Mouse (Mus musculus) adrenal gland, postnatal 4 days (tissue): ENCODE results near the gene Nrp1. TPM values are rescaled to one million over a fixed set of nuclear protein-coding genes. Genes with fewer than 3 reads are reported as not detected.

Experiments
- DNase-seq, 2 experiments: peaks; one replicate each; pipeline ENCODE4 v3.0.0; 2021 to 2022; ENCODE audit warnings: low spot score in 2 of 2, mixed read lengths in 2 of 2
- long read RNA-seq, 2 experiments: library from polyadenylated mRNA; stranded (forward); transcript quantifications; one replicate each; pipeline ENCODE4 v2.0.0; 2021
- total RNA-seq, 2 experiments: library from RNA; stranded (reverse); gene quantifications; 2 replicates each; pipeline ENCODE4 v1.2.3; 2021

Gene Nrp1
- 100 to 1,000 TPM in 1 of 2 experiments, 10 to 100 TPM in 1; 95.7 to 115 TPM for total RNA-seq
- long read RNA-seq, experiment 1, transcript Nrp1-201 (17 exons, 3,597 nt) = major isoform, 21 of 48 reads
- long read RNA-seq, experiment 1, partial matches to known transcripts = 20 of 48 reads
- long read RNA-seq, experiment 1, other reads (novel, unspliced or antisense) = 7 of 48 reads
- long read RNA-seq, experiment 2, transcript Nrp1-201 (17 exons, 3,597 nt) = major isoform, 106 of 185 reads
- long read RNA-seq, experiment 2, partial matches to known transcripts = 22 of 185 reads
- long read RNA-seq, experiment 2, other reads (novel, unspliced or antisense) = 55 of 185 reads

DNA sequence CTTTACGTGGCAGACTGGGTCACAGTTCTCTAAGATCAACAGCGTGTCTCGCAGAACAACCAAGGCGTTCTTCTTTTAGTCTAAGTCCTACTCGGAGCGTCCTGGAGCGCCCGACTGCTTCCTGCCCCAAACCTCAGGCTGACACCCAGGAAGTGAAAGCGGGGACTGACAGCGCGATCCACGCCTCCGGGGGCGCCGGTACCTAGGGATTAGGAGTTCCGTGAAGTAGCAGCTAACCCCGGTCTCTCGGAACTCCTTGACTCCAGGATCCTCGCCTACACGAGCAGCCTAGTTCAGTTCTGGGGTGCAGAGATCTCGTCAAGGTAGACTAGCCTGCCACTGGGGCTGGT is at the start of gene Nrp1:
TSS of gene Nrp1 (plus strand) at position 199 of the 350 bp plus-strand sequence.
- DNase-seq = peak in 1 of 2 experiments; percentile 3

DNA sequence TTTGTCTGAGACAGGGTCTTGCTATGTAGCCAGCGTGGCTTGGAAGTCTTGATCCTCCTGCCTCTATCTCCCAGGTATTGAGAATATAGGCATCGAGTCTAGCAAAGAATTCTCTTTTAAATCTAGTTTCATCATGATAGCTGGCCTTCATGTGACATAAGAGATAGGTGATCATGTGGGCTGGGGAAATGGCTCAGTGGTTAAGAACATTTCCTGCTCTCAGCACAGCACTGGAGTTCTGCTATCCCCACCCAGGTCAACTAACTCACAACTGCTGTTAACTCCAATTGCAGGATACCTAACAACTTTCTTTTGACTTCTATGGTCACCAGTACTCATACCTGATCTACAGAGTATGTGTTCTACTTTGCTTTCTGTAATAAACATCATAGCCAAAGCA is 37.6 kb upstream of the Nrp1 start:
- no peak for DNase-seq

DNA sequence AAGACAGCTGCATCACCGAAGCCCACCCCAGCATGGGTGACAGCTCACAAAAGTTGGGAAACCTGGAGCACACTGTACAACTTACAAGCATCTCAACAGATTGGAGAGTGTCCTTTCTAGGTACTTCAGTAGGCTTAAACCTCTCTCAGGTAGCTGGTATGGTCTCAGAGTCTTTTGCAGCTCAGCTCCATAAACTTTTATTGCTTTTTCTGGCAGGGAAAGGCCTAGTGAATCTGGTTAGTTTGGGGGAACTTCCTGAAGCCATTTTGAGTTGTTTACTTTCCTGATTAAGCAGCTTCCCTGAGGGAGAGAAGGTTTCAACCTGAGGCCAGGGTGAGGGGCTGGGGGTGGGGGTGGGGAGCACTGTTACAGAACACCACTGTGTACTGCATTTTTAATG is 31.1 kb upstream of the Nrp1 start:
- no peak for DNase-seq

DNA sequence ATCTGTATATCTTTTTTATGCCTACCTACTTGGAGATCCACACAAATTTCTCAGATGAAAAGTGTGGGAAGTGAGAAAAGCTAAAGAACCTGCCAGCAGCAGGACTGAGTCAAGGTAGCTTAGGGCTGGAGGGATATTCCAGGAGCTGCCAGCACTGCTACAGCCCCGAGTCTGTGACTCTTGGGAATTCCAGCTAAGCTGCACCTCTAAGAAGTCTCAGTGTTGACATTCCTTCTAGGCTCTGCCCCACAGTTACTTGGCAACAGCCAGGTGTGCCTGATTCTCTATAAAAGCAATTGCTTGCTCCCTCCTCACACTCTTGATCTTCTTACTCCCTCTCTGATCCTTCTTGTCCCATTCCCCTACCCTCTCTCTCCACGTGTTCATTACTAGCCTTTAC is 30.5 kb upstream of the Nrp1 start:
- DNase-seq = no peak

DNA sequence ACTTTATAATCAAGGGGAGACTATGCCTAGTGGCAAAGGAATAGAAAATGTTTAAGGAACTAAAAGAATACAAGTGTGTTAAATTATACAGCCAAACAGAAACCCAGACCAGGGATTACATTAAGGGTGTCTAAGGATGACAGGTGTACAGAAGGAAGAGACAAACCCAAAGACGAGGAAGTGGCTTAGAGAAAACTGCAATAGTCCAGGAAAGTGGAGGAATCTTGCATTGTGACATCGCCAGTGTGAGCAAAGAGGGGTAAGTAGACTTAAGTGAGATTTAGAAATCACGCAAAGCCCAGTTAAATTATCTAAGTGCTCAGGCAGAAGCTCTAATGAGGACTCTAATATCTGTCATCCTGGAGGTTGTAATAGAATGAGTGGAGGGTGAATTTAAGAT is 28.9 kb upstream of the Nrp1 start:
- no peak for DNase-seq

DNA sequence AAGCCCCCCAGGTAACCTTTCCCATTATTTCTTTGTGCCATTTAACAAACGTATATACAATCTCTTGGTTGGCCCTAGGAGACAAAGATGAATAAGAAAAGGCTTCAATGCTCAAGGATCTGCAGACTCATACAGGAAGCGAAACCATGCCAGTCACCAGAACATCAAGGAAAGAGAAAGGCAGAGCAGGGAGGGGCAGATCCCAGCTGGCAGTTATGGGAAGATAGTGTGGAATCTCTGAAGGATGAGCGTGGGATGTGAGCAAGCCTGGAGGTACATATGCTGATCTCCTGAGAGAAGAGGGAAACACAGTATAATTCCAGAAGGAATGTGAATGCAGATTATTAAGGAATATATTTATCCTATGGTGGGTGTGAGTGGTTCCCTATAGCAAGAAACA is 22.4 kb upstream of the Nrp1 start:
- DNase-seq = no peak

DNA sequence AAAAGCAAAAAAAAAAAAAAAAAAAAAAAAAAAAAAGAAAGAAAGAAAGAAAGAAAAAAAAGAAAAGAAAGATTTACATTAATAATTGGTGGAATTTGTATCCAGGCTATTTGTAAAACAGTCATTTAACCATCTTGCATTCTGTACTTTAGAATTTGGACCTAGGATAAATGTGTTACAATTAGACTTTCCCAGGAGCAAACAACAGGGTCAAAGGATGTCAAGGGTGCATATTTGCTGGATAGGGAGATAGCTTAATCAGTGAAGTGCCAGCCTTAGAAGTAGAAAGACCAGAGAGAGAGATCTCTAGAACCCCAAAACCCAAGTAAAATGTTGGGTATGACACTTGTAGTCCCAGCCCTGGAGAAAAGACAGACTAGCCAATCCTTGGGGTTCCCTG is 19.5 kb upstream of the Nrp1 start:
- DNase-seq = no peak

DNA sequence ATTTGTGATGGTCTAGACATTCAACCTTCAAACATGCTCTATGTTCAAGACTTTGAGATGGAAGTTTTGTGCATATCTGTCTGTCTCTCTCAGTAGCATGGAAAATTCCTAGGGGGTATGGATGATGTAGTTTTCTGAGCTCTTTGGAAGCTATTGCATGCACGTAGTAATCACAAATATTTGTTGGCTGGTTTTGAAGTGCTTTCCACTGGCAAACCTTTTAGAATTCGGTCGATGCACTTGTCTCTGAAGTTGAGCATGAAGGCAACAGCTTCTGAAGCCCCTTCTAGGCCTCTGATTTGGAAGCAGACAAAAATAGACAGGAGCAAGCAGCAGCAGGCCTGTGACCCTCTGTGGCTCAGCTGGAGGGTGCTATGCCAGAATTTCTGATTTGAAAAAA is 18.9 kb upstream of the Nrp1 start:
- no peak for DNase-seq

DNA sequence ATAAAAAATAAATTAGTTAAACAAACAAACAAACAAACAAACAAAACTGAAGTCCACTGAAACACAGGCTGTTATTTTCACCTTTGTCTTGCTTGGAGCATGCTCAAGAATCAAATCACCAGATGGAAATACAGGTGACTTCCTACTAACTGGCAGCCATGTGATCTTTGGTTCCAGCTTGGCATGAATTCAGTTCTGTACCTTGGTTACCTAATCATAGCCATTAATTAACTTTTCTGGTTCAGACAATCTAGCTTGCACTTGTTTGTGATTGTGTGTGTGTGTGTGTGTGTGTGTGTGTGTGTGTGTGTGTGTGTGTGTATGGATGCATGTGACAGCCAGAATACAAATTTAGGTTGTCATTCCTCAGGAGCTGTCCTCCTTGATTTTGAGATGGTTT is 8.0 kb upstream of the Nrp1 start:
- no peak for DNase-seq

DNA sequence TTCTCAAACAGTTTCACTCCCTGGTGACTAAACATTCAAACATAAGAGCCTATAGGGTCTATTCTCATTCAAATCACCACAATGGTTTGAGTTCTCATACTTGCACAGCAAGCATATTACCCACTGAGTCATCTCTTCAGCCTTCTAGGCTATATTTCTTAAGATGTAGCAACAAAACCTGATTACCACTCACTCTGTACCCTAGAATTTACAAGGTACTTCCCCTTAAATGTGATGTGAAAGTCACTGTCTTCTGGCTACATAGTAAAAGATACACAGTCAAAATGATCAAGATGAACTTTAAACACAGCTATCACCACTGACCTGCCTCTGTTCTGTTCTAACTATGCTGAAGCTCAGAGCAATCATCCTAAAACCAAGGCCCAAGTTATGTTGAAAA is 7.2 kb upstream of the Nrp1 start:
- no peak for DNase-seq

DNA sequence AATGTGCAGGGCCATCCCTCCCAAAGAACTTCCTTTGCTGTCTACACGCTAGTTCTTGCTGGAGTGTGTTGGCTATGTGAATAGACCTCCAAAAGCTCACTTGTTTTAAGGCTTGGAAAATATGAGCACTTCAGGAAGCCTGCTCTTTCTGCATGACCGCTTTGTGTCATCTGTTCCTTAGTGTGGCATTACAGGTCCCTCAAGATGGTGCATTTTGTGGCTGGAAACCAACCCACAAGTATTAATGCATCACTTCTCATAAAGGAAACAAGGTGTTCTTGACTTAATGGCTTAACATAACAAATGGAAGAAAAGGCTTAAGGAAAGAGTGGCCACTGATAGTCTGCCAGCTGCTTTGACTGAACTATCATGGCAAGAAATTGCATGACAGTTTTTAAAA is 5.6 kb upstream of the Nrp1 start:
- no peak for DNase-seq

DNA sequence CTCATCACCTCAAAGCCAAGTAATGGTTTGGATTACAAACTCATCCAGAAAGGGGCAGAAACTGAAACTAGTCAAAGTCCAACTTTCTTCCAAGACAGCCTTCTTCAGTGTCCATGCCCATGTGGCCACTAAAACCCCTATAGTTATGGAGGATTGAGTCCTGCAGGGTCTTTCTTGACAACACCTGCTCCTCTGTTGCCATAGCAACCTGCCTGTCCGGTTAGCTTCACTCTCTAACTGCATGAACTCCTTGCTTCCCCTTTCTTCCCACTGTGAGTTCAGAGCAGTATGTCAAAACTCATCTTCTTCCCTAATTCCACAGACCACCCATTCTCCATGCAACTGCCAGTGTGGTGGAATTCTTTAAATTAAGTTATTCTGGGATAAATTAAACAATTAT is 4.4 kb upstream of the Nrp1 start:
- DNase-seq = no peak

DNA sequence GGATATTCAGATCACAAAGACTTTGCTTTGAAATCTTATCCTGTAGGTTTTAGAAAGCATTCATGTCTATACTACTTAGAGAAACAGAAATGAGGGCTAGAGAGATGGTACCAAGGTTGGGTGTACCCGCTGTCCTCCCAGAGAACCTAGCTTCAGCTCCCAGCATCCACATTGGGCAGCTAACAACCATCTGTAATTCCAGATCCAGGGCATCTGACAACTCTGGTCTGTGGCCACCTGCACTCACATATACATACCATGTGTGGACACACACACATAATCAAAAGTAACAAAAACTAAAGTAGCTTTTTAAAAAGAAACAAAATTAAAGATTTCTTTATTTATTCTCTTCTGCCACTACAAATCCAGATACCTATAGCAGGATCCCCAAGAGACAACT is 3.3 kb upstream of the Nrp1 start:
- no peak for DNase-seq

DNA sequence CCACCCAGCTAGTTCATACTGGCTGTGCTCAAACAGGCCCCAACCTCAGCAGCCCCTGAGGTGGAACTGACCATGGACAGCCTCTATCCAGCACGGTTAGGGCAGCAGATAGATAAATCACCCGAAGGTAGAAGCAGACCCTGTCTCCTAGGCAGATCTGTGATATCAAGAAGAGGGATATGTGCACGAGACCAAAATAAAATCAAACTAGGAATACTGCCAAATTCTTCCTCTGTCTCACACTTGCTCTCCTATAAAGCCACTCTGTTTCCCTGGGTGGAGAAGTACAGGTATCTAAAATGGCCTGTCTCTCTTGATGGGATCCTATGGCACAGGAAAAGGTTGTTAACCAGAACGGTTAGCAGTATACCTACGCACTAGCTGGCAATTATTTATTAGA is 2.2 kb upstream of the Nrp1 start:
- no peak for DNase-seq

DNA sequence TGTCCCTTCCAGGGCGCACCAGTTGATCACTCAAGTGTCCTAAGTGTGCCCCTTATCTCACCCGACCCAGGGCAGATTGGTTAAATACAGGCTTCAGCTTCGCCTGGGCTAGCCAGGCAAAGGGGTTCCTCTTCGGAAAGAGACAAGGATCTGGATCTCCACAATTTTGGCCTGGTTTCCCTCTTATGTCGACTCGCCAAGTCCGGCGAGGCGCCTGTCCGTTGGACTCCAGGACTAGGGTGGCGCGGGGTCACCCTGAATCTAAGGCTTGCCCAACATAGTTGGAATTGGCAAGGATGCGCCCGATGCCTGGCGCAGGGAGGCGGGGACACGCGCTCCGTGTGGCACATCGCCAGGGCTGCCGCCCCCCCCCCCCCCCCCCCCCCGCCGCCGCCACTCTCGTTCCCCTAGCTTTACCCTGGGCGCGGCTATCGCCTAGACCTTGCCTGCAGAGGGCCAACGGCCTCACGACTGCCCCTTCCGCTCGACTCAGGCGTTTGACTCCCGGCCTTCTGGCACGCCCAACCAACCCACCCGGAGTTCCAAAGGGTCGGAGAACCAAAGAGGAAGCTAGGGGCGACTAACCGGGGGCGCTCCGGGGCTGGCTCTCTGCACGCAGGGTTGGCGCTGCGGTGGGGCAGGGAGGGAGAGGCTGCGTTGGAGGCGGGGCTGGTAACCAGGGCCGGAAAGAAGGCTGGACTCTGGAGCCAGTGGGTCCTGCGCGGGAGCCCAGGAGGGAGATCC is 1.4 kb upstream of the Nrp1 start:
- peak; percentile 39 to 70 for DNase-seq

DNA sequence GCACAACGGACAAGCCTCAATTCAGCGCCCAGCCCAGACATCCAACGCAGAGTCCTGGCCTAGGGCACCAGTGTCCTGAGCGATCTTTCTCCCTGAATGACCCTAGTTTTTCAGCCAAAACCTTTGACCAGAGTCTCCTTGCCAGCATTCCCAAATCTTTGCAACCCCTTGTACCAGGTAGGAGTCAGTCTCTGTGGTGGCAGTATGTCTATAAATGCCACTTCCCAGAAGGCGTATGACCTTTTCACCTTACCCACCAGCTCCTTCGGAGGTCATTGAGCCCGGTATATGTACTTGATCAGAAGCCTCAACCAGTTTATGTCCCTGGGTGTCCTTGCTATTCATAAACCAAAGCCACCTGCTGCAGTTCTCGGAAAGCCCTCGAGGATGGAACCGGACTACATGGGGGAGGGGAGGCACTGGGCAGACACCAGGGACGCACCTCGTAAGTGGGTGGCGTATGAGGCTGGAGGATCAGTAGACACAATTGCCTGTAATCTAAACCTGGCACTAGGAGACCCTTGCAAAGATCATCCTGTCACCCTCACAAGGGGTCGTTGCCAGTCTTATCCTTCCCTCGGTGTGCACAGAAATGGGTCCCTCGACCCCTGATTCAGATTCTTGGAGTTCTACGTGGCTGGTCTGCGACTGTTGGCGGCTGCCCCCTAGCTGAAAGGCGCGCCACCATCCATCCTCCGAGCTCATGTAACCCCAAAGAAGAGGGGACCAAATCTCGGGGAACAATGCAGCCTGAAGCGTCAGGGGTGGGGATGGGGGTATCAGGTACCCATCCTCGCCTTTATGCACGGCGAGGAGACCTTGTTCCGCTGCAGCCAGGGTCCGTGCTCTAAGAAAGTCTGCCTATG is 631 bp upstream of the Nrp1 start:
- peak; percentile 16 to 29 for DNase-seq

DNA sequence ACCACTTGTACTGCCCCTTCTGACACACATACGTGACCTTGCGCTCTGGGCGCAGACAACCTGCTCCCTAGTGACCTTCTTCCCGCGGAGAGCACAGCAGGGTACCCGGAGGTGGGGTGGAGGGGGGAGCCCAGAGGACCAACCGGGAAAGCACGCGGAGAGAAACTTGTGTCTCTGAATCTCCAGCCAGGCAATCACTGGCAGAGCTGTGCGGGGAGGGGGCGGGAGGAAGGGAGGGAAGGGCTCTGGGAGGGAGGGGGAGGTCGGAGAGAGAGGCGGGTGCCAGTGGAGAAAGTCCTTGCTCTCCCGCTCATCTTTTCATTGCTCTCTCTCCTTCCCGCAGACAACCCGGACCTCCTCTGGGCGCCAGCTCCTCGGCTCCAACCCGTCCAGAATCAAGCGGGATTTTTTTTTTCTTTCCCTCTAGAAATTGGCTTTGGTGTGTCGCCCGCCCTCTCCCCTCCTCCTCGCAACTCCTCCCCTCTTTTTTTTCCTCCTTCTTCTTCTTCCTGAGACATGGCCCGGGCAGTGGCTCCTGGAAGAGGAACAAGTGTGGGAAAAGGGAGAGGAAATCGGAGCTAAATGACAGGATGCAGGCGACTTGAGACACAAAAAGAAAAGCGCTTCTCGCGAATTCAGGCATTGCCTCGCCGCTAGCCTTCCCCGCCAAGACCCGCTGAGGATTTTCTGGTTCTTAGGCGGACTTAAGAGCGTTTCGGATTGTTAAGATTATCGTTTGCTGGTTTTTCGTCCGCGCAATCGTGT is 534 bp downstream of the Nrp1 start:
- DNase-seq = peak; percentile 11 to 32

DNA sequence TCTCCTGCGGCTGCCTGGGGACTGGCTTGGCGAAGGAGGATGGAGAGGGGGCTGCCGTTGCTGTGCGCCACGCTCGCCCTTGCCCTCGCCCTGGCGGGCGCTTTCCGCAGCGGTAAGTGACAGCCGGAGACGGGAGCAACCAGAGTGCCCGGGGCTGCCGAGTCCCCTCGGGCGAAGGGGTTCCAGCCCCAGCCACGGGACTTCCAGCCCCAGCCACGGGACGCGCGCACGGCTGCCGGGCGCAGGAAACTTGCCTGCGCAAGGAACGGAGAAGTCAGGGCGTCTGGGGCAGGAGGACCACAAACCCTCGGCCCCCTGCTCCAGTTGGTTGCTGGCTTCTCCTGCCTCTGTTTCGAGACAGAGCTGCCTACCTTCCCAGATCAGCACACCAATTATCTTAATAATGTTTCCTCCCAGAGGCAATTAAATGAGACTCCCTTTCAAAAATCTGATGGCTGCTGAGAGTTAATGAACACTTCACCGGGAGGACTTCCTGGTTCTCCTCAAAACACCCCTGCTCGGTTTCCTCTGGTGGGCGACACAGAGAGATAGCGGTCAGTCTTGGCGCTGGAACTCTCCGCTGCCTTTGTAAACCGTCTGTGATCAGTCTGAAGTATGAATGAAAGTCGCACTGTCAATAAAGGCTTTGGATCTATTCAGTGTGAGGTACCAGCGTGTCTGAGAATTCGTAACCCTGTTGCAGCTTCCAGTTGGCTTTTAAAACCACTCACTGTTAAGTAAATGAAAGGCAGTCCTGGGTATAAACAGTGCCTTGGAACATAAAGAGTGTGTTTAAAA is 1.3 kb downstream of the Nrp1 start:
- peak; percentile 5 to 13 for DNase-seq

DNA sequence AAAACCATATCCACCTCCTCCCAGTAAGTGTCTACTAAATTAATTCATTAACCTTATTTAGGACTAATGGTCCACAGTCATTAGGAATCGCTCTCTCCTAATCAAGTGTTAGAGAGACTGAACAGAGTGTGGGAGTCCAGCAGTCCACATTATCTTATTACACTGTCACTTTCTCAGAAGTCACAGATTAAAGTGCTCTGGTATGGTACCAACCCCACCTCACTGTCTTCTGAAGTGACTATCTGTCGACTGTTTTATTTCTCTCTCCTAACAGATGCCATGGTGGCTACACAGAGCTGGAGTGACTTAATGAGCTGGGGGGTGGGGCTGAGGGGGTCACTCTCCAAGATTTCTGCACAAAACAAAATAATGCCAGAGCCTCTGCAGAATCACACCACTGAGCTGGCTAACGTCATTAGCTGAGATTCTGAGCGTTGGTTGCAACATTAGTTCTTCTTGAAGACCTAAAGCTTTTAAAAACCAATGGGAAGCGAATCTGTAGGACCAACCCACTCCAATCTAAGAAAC is 3.0 kb downstream of the Nrp1 start:
- DNase-seq = no peak

DNA sequence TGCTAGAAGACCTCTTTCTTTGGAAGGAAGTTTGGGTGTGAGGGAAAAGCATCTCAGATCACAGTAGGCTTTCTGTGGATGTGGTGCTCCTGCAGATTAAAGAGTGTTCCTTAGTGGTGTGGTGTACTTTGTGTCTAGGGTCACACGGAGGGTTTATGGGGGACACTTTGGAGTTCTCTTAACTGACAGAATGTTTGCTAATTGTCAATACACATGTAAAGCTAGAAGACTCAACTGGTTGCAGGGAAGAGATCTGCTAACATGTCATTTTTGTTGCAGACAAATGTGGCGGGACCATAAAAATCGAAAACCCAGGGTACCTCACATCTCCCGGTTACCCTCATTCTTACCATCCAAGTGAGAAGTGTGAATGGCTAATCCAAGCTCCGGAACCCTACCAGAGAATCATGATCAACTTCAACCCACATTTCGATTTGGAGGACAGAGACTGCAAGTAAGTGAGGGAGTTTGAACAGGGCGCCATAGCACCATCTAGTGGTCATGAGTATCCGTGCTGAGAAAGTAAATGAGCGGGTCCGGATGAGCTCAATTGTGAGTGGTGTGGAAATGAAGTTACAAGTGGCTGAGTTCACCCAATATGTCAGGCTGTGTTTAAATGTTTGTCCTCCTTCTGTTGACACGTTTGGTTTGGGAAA is 4.7 kb downstream of the Nrp1 start:
- DNase-seq = peak; percentile 46 to 57
